In the genomic region with DNA sequence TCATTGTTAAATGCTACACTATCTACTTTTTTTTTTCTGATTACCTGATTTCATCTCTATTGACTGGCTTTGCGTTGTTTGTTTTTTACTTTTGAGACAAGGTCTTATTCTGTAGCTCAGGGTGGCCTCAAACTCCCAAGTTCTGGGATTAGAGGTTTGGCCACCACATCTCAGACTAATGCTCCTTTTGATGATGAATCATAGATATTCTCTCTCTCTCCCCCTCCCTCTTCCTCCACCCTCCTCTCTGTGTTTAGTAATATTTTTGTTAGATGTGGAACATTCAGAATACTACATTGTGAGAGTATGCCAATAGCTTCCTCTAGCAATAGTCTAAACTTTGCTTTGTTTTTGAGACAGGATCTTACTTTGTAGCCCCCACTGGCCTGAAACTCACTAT, we compare ENCODE assay signal across 15 mouse cellular contexts. TPM values are rescaled to one million over a fixed set of nuclear protein-coding genes. Genes with fewer than 3 reads are reported as not detected.
A peak's percentile ranks its signal among the peaks of the same experiment; 100 is the strongest.
DNase-seq lines count a peak whose midpoint lies in the region; ATAC-seq lines count a peak whose summit lies in the region.
"Had no signal": no experiment of that assay in that cellular context is flagged by ENCODE, and none has a peak within 500 bp of the region (broad histone marks: within the 10 kb centered on the region; RNA-seq: fewer than 3 reads in every experiment).

No protein-coding gene starts in this region.

- 92% methylated on average over 1 of the region's 1 CpGs for WGBS in heart, embryonic 15.5 days
- 89% methylated on average over 1 of the region's 1 CpGs for WGBS in midbrain, embryonic 11.5 days
- 94% methylated on average over 1 of the region's 1 CpGs for WGBS in midbrain, embryonic 15.5 days
- 59% methylated on average over 1 of the region's 1 CpGs for WGBS in liver, embryonic 13.5 days (ENCODE audit: insufficient replicate concordance)
- WGBS in intestine, embryonic 15.5 days, result 92% methylated on average over 1 of the region's 1 CpGs

- DNase-seq in heart, postnatal 10 days, result no peak
- peak; percentile 60 for DNase-seq in midbrain, embryonic 11.5 days (ENCODE audit: low spot score, missing footprints)
- no peak for DNase-seq in liver, embryonic 13.5 days
- DNase-seq in urinary bladder, postnatal 25 days (ENCODE audit: low spot score), result no peak
- DNase-seq: cerebellum, postnatal 10 days; retina, postnatal 1 day had no signal

- H3K4me2 ChIP-seq in heart, embryonic 15.5 days, result no peak overlapping the region
- no peak overlapping the region for H3K4me2 ChIP-seq in midbrain, embryonic 11.5 days
- H3K4me2 ChIP-seq in midbrain, embryonic 15.5 days, result no peak overlapping the region
- peak overlapping the region; percentile 53 for H3K4me2 ChIP-seq in liver, embryonic 13.5 days
- H3K4me2 ChIP-seq in intestine, embryonic 15.5 days (replicated peaks), result no peak overlapping the region
- H3K4me2 ChIP-seq: forebrain, embryonic 15.5 days; hindbrain, embryonic 14.5 days; kidney, embryonic 15.5 days had no signal

- H3K27me3 ChIP-seq in heart, embryonic 15.5 days, result no peaks in the 10 kb centered on the region
- H3K27me3 ChIP-seq in midbrain, embryonic 11.5 days (ENCODE audit: control insufficient read depth, insufficient read depth, low read length), result no peaks in the 10 kb centered on the region
- no peaks in the 10 kb centered on the region for H3K27me3 ChIP-seq in midbrain, embryonic 15.5 days (replicated peaks)
- no peaks in the 10 kb centered on the region for H3K27me3 ChIP-seq in liver, embryonic 13.5 days
- H3K27me3 ChIP-seq in intestine, embryonic 15.5 days (replicated peaks), result no peaks in the 10 kb centered on the region
- H3K27me3 ChIP-seq: forebrain, embryonic 15.5 days; kidney, embryonic 15.5 days had no signal

- ATAC-seq in heart, embryonic 15.5 days (replicated peaks; ENCODE audit: insufficient number of reproducible peaks, insufficient read depth, low FRiP score, low read depth), result no peak
- ATAC-seq in midbrain, embryonic 11.5 days (ENCODE audit: low FRiP score), result no peak
- no peak for ATAC-seq in midbrain, embryonic 15.5 days (replicated peaks)
- ATAC-seq in liver, embryonic 13.5 days (ENCODE audit: low read depth), result peak; percentile 50
- no peak for ATAC-seq in intestine, embryonic 15.5 days
- ATAC-seq: CD4-positive, CD25-positive, alpha-beta regulatory T cell, adult 4 months; forebrain, embryonic 15.5 days; midbrain, embryonic 16.5 days had no signal

- H3K4me1 ChIP-seq in heart, embryonic 15.5 days (replicated peaks), result peaks cover 9% of the 10 kb centered on the region; the same call in 1 of the 2 replicates
- H3K4me1 ChIP-seq in midbrain, embryonic 11.5 days (ENCODE audit: control insufficient read depth, insufficient read depth, low read length), result no peaks in the 10 kb centered on the region
- H3K4me1 ChIP-seq in midbrain, embryonic 15.5 days, result no peaks in the 10 kb centered on the region
- peaks cover 38% of the 10 kb centered on the region for H3K4me1 ChIP-seq in liver, embryonic 13.5 days (replicated peaks)
- H3K4me1 ChIP-seq in intestine, embryonic 15.5 days (replicated peaks), result no peaks in the 10 kb centered on the region
- H3K4me1 ChIP-seq: forebrain, embryonic 15.5 days; kidney, embryonic 15.5 days had no signal

- H3K4me3 ChIP-seq in heart, embryonic 15.5 days, result no peak overlapping the region
- no peak overlapping the region for H3K4me3 ChIP-seq in midbrain, embryonic 11.5 days (ENCODE audit: low read depth, low read length)
- no peak overlapping the region for H3K4me3 ChIP-seq in midbrain, embryonic 15.5 days
- H3K4me3 ChIP-seq in liver, embryonic 13.5 days (replicated peaks), result 0 out of 2 replicates have a peak overlapping the region, but pooled peaks have one; percentile 2
- H3K4me3 ChIP-seq in intestine, embryonic 15.5 days (replicated peaks), result no peak overlapping the region
- H3K4me3 ChIP-seq: forebrain, embryonic 15.5 days; kidney, embryonic 15.5 days had no signal

- H3K9ac ChIP-seq in heart, embryonic 15.5 days, result no peak overlapping the region
- no peak overlapping the region for H3K9ac ChIP-seq in midbrain, embryonic 11.5 days (ENCODE audit: low read length)
- H3K9ac ChIP-seq in midbrain, embryonic 15.5 days, result no peak overlapping the region
- peak overlapping the region; percentile 57 for H3K9ac ChIP-seq in liver, embryonic 13.5 days
- no peak overlapping the region for H3K9ac ChIP-seq in intestine, embryonic 15.5 days
- H3K9ac ChIP-seq: forebrain, embryonic 15.5 days; hindbrain, embryonic 14.5 days; kidney, embryonic 15.5 days had no signal

- H3K36me3 ChIP-seq in heart, embryonic 15.5 days, result no peaks in the 10 kb centered on the region
- H3K36me3 ChIP-seq in midbrain, embryonic 11.5 days (ENCODE audit: control insufficient read depth, insufficient read depth, low read length), result no peaks in the 10 kb centered on the region
- H3K36me3 ChIP-seq in midbrain, embryonic 15.5 days (replicated peaks), result no peaks in the 10 kb centered on the region
- no peaks in the 10 kb centered on the region for H3K36me3 ChIP-seq in liver, embryonic 13.5 days
- no peaks in the 10 kb centered on the region for H3K36me3 ChIP-seq in intestine, embryonic 15.5 days
- H3K36me3 ChIP-seq: forebrain, embryonic 15.5 days; G1E; kidney, embryonic 15.5 days had no signal

- intact Hi-C loops in heart, postnatal 10 days (cut with DNase I), result no loop called here

- H3K27ac ChIP-seq in heart, embryonic 15.5 days, result peak overlapping the region; percentile 89
- no peak overlapping the region for H3K27ac ChIP-seq in midbrain, embryonic 11.5 days (ENCODE audit: low read depth, low read length)
- no peak overlapping the region for H3K27ac ChIP-seq in midbrain, embryonic 15.5 days
- peak overlapping the region; percentile 95 for H3K27ac ChIP-seq in liver, embryonic 13.5 days
- no peak overlapping the region for H3K27ac ChIP-seq in intestine, embryonic 15.5 days
- H3K27ac ChIP-seq: forebrain, embryonic 15.5 days; hindbrain, embryonic 14.5 days; kidney, embryonic 15.5 days had no signal

- H3K9me3 ChIP-seq in heart, embryonic 15.5 days (replicated peaks), result no peaks in the 10 kb centered on the region; the same call in 1 of the 2 replicates
- H3K9me3 ChIP-seq in midbrain, embryonic 11.5 days (ENCODE audit: control insufficient read depth, low read length), result no peaks in the 10 kb centered on the region
- no peaks in the 10 kb centered on the region for H3K9me3 ChIP-seq in midbrain, embryonic 15.5 days
- H3K9me3 ChIP-seq in liver, embryonic 13.5 days (replicated peaks), result peaks cover 8% of the 10 kb centered on the region; the same call in 1 of the 2 replicates
- H3K9me3 ChIP-seq in intestine, embryonic 15.5 days, result no peaks in the 10 kb centered on the region
- H3K9me3 ChIP-seq: forebrain, embryonic 15.5 days; kidney, embryonic 15.5 days had no signal

RNA-seq across cellular contexts. Expression of a gene that starts 20.9 kb away (rescaled TPM):
- 28.7 and 35.2 TPM in 2 replicates for polyA plus RNA-seq in heart, embryonic 15.5 days (2015; fragmentation: Nextera tagmentation; extraction: Ambion mirVana)
- total RNA-seq in heart, postnatal 10 days (2021), result 10 to 100 TPM; 23.4 to 26.6 TPM
- 5.1 and 5.8 TPM in 2 replicates for polyA plus RNA-seq in midbrain, embryonic 11.5 days (2014; fragmentation: Nextera tagmentation; extraction: Ambion mirVana)
- 4.8 and 5.2 TPM in 2 replicates for polyA plus RNA-seq in midbrain, embryonic 15.5 days (2015; fragmentation: Nextera tagmentation; extraction: Ambion mirVana)
- 1.3 and 1.8 TPM in 2 replicates for polyA plus RNA-seq in liver, embryonic 13.5 days (2015; fragmentation: Nextera tagmentation; extraction: Ambion mirVana)
- polyA plus RNA-seq in intestine, embryonic 15.5 days (2015; fragmentation: Nextera tagmentation; extraction: Ambion mirVana), result 19.8 and 20.4 TPM in 2 replicates
- polyA plus RNA-seq: CD4-positive, CD25-positive, alpha-beta regulatory T cell, adult 4 months; G1E had no signal

RNA-seq across cellular contexts. Expression of a gene that starts 33.8 kb away (rescaled TPM):
- 13.7 and 16.4 TPM in 2 replicates for polyA plus RNA-seq in heart, embryonic 15.5 days (2015; fragmentation: Nextera tagmentation; extraction: Ambion mirVana)
- total RNA-seq in heart, postnatal 10 days (2021), result 10 to 100 TPM; 17.7 to 22.5 TPM
- polyA plus RNA-seq in midbrain, embryonic 11.5 days (2014; fragmentation: Nextera tagmentation; extraction: Ambion mirVana), result 5.7 and 7.8 TPM in 2 replicates
- polyA plus RNA-seq in midbrain, embryonic 15.5 days (2015; fragmentation: Nextera tagmentation; extraction: Ambion mirVana), result 21.3 and 28.3 TPM in 2 replicates
- 3.1 and 3.7 TPM in 2 replicates for polyA plus RNA-seq in liver, embryonic 13.5 days (2015; fragmentation: Nextera tagmentation; extraction: Ambion mirVana)
- polyA plus RNA-seq in intestine, embryonic 15.5 days (2015; fragmentation: Nextera tagmentation; extraction: Ambion mirVana), result 11.1 and 11.7 TPM in 2 replicates

Comparison
In these comparisons a context has a peak if more than half of its experiments do, and no peak if none do; other contexts are left out.
1. H3K27ac ChIP-seq: peak in heart, embryonic 15.5 days (single experiment) and liver, embryonic 13.5 days (single experiment); none in midbrain, embryonic 11.5 days (single experiment), midbrain, embryonic 15.5 days (single experiment) and intestine, embryonic 15.5 days (single experiment).